7 mouse cellular contexts compared by ENCODE assay signal in the genomic region with DNA sequence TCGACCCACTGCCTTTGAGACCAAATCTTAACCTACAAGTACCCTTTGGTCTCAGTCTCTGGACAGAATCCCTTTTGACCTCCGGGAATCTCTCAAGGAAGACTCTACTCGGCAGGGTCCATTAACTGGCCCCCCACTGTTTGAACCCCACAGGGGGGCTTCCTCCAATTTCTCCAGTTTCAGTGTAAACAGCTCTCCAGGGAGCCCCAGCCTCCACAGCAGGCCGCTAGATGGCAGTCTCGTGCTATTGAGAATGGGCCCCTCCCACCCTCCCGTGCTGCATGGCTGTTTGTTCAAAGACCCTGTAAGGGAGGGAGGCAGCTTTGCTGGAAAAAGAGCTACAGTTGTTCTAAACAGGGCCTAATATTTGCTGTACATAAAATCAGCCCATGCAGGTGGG. TPM values are rescaled to one million over a fixed set of nuclear protein-coding genes. Genes with fewer than 3 reads are reported as not detected.
A peak's percentile ranks its signal among the peaks of the same experiment; 100 is the strongest.
DNase-seq lines count a peak whose midpoint lies in the region; ATAC-seq lines count a peak whose summit lies in the region.

No protein-coding gene starts in this region.

- H3K27me3 ChIP-seq in forebrain, embryonic 16.5 days (replicated peaks; ENCODE audit: control insufficient read depth, insufficient read depth, low read length) = no peaks in the 10 kb centered on the region
- H3K27me3 ChIP-seq in limb, embryonic 12.5 days = no peaks in the 10 kb centered on the region
- no peaks in the 10 kb centered on the region for H3K27me3 ChIP-seq in midbrain, embryonic 14.5 days (ENCODE audit: control insufficient read depth, insufficient read depth, low read length)

- H3K27ac ChIP-seq in forebrain, embryonic 16.5 days (ENCODE audit: low read length) = no peak overlapping the region
- H3K27ac ChIP-seq in limb, embryonic 12.5 days = peak overlapping the region; percentile 96
- peak overlapping the region; percentile 38; the same call in 1 of the 2 replicates for H3K27ac ChIP-seq in midbrain, embryonic 14.5 days (replicated peaks; ENCODE audit: low read depth, low read length)

- H3K9me3 ChIP-seq in forebrain, embryonic 16.5 days (ENCODE audit: control insufficient read depth, low read length) = no peaks in the 10 kb centered on the region
- no peaks in the 10 kb centered on the region for H3K9me3 ChIP-seq in limb, embryonic 12.5 days
- no peaks in the 10 kb centered on the region for H3K9me3 ChIP-seq in midbrain, embryonic 14.5 days (ENCODE audit: control insufficient read depth, low read length)

- DNase-seq in T-cell, adult 2 months (ENCODE audit: low spot score) = peak; percentile 36
- DNase-seq in cerebellum, adult 18-20 months = peak; percentile 64 to 81
- peak; percentile 91 for DNase-seq in midbrain, embryonic 14.5 days
- peak; percentile 16 to 26 for DNase-seq in spleen, postnatal 36 days (ENCODE audit: low spot score in 2 of 2)

- no peak overlapping the region for H3K4me2 ChIP-seq in forebrain, embryonic 16.5 days (ENCODE audit: low read length)
- H3K4me2 ChIP-seq in limb, embryonic 12.5 days = peak overlapping the region; percentile 23
- H3K4me2 ChIP-seq in midbrain, embryonic 14.5 days (ENCODE audit: low read length) = no peak overlapping the region

- peak overlapping the region; percentile 13; the same call in 1 of the 2 replicates for H3K9ac ChIP-seq in forebrain, embryonic 16.5 days (replicated peaks; ENCODE audit: low read depth, low read length)
- H3K9ac ChIP-seq in limb, embryonic 12.5 days (replicated peaks) = peak overlapping the region; percentile 40; the same call in 1 of the 2 replicates
- no peak overlapping the region for H3K9ac ChIP-seq in midbrain, embryonic 14.5 days (replicated peaks; ENCODE audit: low read length)

- peak; percentile 70 for ATAC-seq in forebrain, embryonic 16.5 days
- ATAC-seq in inflammation-experienced regulatory T-cells, adult 6 months = peak; percentile 32
- peak; percentile 49 for ATAC-seq in limb, embryonic 12.5 days (ENCODE audit: insufficient number of reproducible peaks, insufficient read depth, low FRiP score, low TSS enrichment, low read depth)
- no peak for ATAC-seq in midbrain, embryonic 14.5 days (ENCODE audit: low FRiP score, low TSS enrichment)

- no peak overlapping the region for H3K4me3 ChIP-seq in forebrain, embryonic 16.5 days (replicated peaks; ENCODE audit: low read length)
- peak overlapping the region; percentile 7; the same call in 1 of the 2 replicates for H3K4me3 ChIP-seq in limb, embryonic 12.5 days (replicated peaks)
- no peak overlapping the region for H3K4me3 ChIP-seq in midbrain, embryonic 14.5 days (replicated peaks; ENCODE audit: low read depth, low read length)

- H3K36me3 ChIP-seq in forebrain, embryonic 16.5 days (ENCODE audit: control insufficient read depth, insufficient read depth) = peaks cover 5% of the 10 kb centered on the region; the same call in 1 of the 2 replicates
- peaks cover 20% of the 10 kb centered on the region; the same call in 1 of the 2 replicates for H3K36me3 ChIP-seq in limb, embryonic 12.5 days
- H3K36me3 ChIP-seq in midbrain, embryonic 14.5 days (ENCODE audit: control insufficient read depth, insufficient read depth, low read length) = peaks cover 11% of the 10 kb centered on the region; the same call in 1 of the 2 replicates

- peaks cover 14% of the 10 kb centered on the region for H3K4me1 ChIP-seq in forebrain, embryonic 16.5 days (replicated peaks; ENCODE audit: control insufficient read depth, insufficient read depth, low read length)
- H3K4me1 ChIP-seq in limb, embryonic 12.5 days (replicated peaks) = peaks cover 85% of the 10 kb centered on the region
- H3K4me1 ChIP-seq in midbrain, embryonic 14.5 days (ENCODE audit: control insufficient read depth, insufficient read depth, low read length) = peaks cover 18% of the 10 kb centered on the region

- 6% methylated on average over 6 of the region's 6 CpGs for WGBS in forebrain, embryonic 16.5 days
- 2% methylated on average over 6 of the region's 6 CpGs for WGBS in limb, embryonic 12.5 days
- 6% methylated on average over 6 of the region's 6 CpGs for WGBS in midbrain, embryonic 14.5 days

RNA-seq across cellular contexts. Expression of gene Mrpl23, which starts 5.4 kb away (rescaled TPM):
- polyA plus RNA-seq in forebrain, embryonic 16.5 days (2015; fragmentation: Nextera tagmentation; extraction: Ambion mirVana) = 16.0 and 23.0 TPM in 2 replicates
- 10 to 100 TPM in 1 of 3 experiments, 1 to 10 TPM in 1, under 1 TPM in 1; 0.26 to 24.2 (median 3.2) TPM for polyA plus RNA-seq in inflammation-experienced regulatory T-cells, adult 6 months (2017; shearing (Covaris generic))
- polyA plus RNA-seq in limb, embryonic 12.5 days (2016; fragmentation: Nextera tagmentation; extraction: Ambion mirVana) = 29.4 and 33.3 TPM in 2 replicates
- 11.9 and 23.9 TPM in 2 replicates for polyA plus RNA-seq in midbrain, embryonic 14.5 days (2014; fragmentation: Nextera tagmentation; extraction: Ambion mirVana)

RNA-seq across cellular contexts. Expression of gene Tnnt3, which starts 39.2 kb away (rescaled TPM):
- polyA plus RNA-seq in forebrain, embryonic 16.5 days (2015; fragmentation: Nextera tagmentation; extraction: Ambion mirVana) = 0.73 and 1.2 TPM in 2 replicates
- polyA plus RNA-seq in inflammation-experienced regulatory T-cells, adult 6 months (2017; shearing (Covaris generic)) = 1 to 10 TPM; 2.5 to 3.8 (median 2.8) TPM
- polyA plus RNA-seq in limb, embryonic 12.5 days (2016; fragmentation: Nextera tagmentation; extraction: Ambion mirVana) = 14.3 and 17.3 TPM in 2 replicates
- polyA plus RNA-seq in midbrain, embryonic 14.5 days (2014; fragmentation: Nextera tagmentation; extraction: Ambion mirVana) = 1.1 TPM in 1 of 2 replicates, not detected in the other

Comparison
In these comparisons a context has a peak if more than half of its experiments do, and no peak if none do; other contexts are left out.
1. DNase-seq: peak in every context shown above with its lines; median percentile 91 in midbrain, embryonic 14.5 days; 72 in cerebellum, adult 18-20 months; 36 in T-cell, adult 2 months; 21 in spleen, postnatal 36 days.